ENCODE assay signal across 18 mouse cellular contexts in genomic region chr11:118152964-118153363, GRCm38 (mm10). TPM values are rescaled to one million over a fixed set of nuclear protein-coding genes. Genes with fewer than 3 reads are reported as not detected.
DNase-seq lines count a peak whose midpoint lies in the region; ATAC-seq lines count a peak whose summit lies in the region.
"Had no signal": no experiment of that assay in that cellular context is flagged by ENCODE, and none has a peak within 500 bp of the region (broad histone marks: within the 10 kb centered on the region; RNA-seq: fewer than 3 reads in every experiment).

No protein-coding gene starts in this region.

- intact Hi-C loops in heart, postnatal 36 days (cut with DNase I): no loop called here

- ATAC-seq in heart, embryonic 15.5 days (replicated peaks; ENCODE audit: insufficient number of reproducible peaks, insufficient read depth, low FRiP score, low read depth): no peak
- ATAC-seq: midbrain, embryonic 13.5 days; Patski had no signal

- H3K4me3 ChIP-seq in heart, embryonic 15.5 days: no peak overlapping the region
- no peak overlapping the region for H3K4me3 ChIP-seq in macrophage (ENCODE audit: inconsistent target)
- H3K4me3 ChIP-seq: embryonic facial prominence, embryonic 13.5 days; forebrain, embryonic 10.5 days; lung, embryonic 15.5 days; midbrain, embryonic 13.5 days had no signal

- H3K4me2 ChIP-seq in heart, embryonic 15.5 days: no peak overlapping the region
- H3K4me2 ChIP-seq: embryonic facial prominence, embryonic 13.5 days; hindbrain, embryonic 14.5 days; lung, embryonic 15.5 days; midbrain, embryonic 13.5 days had no signal

- 58% methylated on average over 4 of the region's 4 CpGs for WGBS in heart, embryonic 15.5 days
- 30% methylated on average over 4 of the region's 4 CpGs for WGBS in macrophage (ENCODE audit: missing documents)

- no peaks in the 10 kb centered on the region for H3K36me3 ChIP-seq in heart, embryonic 15.5 days
- H3K36me3 ChIP-seq in macrophage (ENCODE audit: inconsistent target): no peaks in the 10 kb centered on the region
- H3K36me3 ChIP-seq: forebrain, embryonic 10.5 days; lung, embryonic 15.5 days; midbrain, embryonic 13.5 days had no signal

- no peak overlapping the region for H3K9ac ChIP-seq in heart, embryonic 15.5 days
- H3K9ac ChIP-seq: embryonic facial prominence, embryonic 13.5 days; hindbrain, embryonic 14.5 days; lung, embryonic 15.5 days; midbrain, embryonic 13.5 days had no signal

- peak overlapping the region; percentile 55; the same call in 1 of the 2 replicates for H3K27ac ChIP-seq in heart, embryonic 15.5 days
- H3K27ac ChIP-seq in macrophage: peak overlapping the region; percentile 91
- H3K27ac ChIP-seq: embryonic facial prominence, embryonic 13.5 days; forebrain, embryonic 10.5 days; hindbrain, embryonic 14.5 days; lung, embryonic 15.5 days; midbrain, embryonic 13.5 days had no signal

- H3K27me3 ChIP-seq in heart, embryonic 15.5 days: no peaks in the 10 kb centered on the region
- H3K27me3 ChIP-seq: embryonic facial prominence, embryonic 13.5 days; lung, embryonic 15.5 days; midbrain, embryonic 13.5 days; Patski had no signal

- no peaks in the 10 kb centered on the region for H3K79me2 ChIP-seq in macrophage (ENCODE audit: inconsistent target)

- no peak for DNase-seq in heart, postnatal 36 days
- DNase-seq in 3T3-L1 (ENCODE audit: low read depth, low spot score) (peak; percentile 70), MN1 (ENCODE audit: low spot score) (peak; percentile 73)
- DNase-seq in right cerebral cortex, postnatal 10 days (ENCODE audit: low spot score in 2 of 2): no peak
- DNase-seq in yolk sac, embryonic 10.5 days (ENCODE audit: low spot score): no peak
- DNase-seq in adrenal gland, postnatal 25 days: no peak
- DNase-seq: cerebellum, adult 2 months; kidney, adult 11 months; kidney, postnatal 10 days; right cerebral cortex, postnatal 14 days had no signal

- peaks cover 32% of the 10 kb centered on the region for H3K4me1 ChIP-seq in heart, embryonic 15.5 days (replicated peaks)
- H3K4me1 ChIP-seq: forebrain, embryonic 10.5 days; midbrain, embryonic 13.5 days had no signal

- H3K9me3 ChIP-seq in heart, embryonic 15.5 days (replicated peaks): no peaks in the 10 kb centered on the region
- H3K9me3 ChIP-seq: midbrain, embryonic 13.5 days had no signal

RNA-seq across cellular contexts. Expression of gene Dnah17, which starts 22.5 kb away (rescaled TPM):
- polyA plus RNA-seq in heart, embryonic 15.5 days (2015; fragmentation: Nextera tagmentation; extraction: Ambion mirVana): 0.06 and 0.15 TPM in 2 replicates
- under 1 TPM; 0.06 to 0.14 TPM for total RNA-seq in heart, postnatal 36 days (2021)
- 1 to 10 TPM in 12 of 26 experiments, under 1 TPM in 14; 0.09 to 5.8 (median 0.71) TPM for total RNA-seq in macrophage (2018; cell fraction: chromatin; rRNA removed)
- total RNA-seq in macrophage (2018; cell fraction: cytosol; rRNA removed): under 1 TPM in 21 of 26 experiments, not detected in 5; under 0.01 to 0.33 (median 0.14) TPM
- total RNA-seq in macrophage (2018; cell fraction: nucleus; rRNA removed): 1 to 10 TPM in 10 of 26 experiments, under 1 TPM in 13, not detected in 3; 0.04 to 2.7 (median 0.47) TPM
- 0.16 to 0.33 TPM (median 0.20 TPM) in 3 replicates for polyA plus RNA-seq in macrophage (2018)
- 0.03 TPM in 1 of 2 replicates, not detected in the other for total RNA-seq in adrenal gland, postnatal 25 days (2021)

Comparison
In these comparisons a context has a peak if more than half of its experiments do, and no peak if none do; other contexts are left out.
1. DNase-seq: peak in 3T3-L1 (single experiment) and MN1 (single experiment); none in heart, postnatal 36 days (0 of 2), right cerebral cortex, postnatal 10 days (0 of 2), yolk sac, embryonic 10.5 days (single experiment) and adrenal gland, postnatal 25 days (single experiment).